Mouse (Mus musculus) left cerebral cortex, postnatal 36 days (tissue): ENCODE data around the gene Zfp473. TPM values are rescaled to one million over a fixed set of nuclear protein-coding genes. Genes with fewer than 3 reads are reported as not detected.

Experiments
- DNase-seq, 2 experiments: peaks; one replicate each; pipeline ENCODE4 v3.0.0; 2021 to 2022; ENCODE audit warnings: low spot score in 2 of 2, mixed read lengths in 1 of 2
- intact Hi-C: fragments of 180-260 bp; cut with DNase I; formaldehyde crosslinking; loops from one replicate; pipeline ENCODE4 v1.15.1; 2025
- total RNA-seq, 2 experiments: library from RNA; stranded (reverse); gene quantifications; 2 replicates each; pipeline ENCODE4 v1.2.3; 2021

The Zfp473 gene
- total RNA-seq, 2 experiments from 2014 or later, result 0.32 to 0.36 TPM

DNA sequence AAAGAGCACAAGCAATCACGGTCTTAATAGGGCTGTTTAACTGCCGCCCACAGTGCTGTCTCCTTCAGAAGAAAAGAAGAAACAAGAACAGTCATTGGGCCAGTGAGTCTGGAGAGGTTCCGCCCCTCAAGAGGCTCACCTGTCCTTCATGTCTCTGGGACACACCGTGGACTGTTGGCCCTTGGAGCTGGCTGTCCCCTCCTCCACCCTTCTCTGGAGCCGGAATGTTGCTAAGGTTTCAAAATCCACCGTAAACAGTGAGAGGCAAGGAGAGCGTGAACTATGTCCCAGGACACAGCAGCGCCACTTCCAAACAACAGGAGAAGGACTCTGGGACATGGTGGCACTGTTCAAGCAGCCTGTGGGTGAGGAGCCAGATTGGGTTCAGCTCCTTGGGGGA, 67.2 kb downstream of the Zfp473 start:
- intact Hi-C loops, result no loop called here
- DNase-seq, result no peak

Other genes starting within 250 kb of the Zfp473 start
- under 1 TPM in 1 of 2 experiments, not detected in 1; 0.12 TPM for gene Mybpc2, start 226.4 kb downstream of the Zfp473 start, total RNA-seq
- gene Spib, start 219.0 kb downstream of the Zfp473 start, total RNA-seq, result not detected
- 1 to 10 TPM; 7.5 to 7.6 TPM for gene Pold1, start 202.2 kb downstream of the Zfp473 start, total RNA-seq
- gene Nr1h2, start 197.1 kb downstream of the Zfp473 start, total RNA-seq, result 10 to 100 TPM; 73.1 to 78.3 TPM
- not detected for gene Napsa, start 178.7 kb downstream of the Zfp473 start, total RNA-seq
- 100 to 1,000 TPM in 1 of 2 experiments, 10 to 100 TPM in 1; 97.6 to 107 TPM for gene Kcnc3, start 160.4 kb downstream of the Zfp473 start, total RNA-seq
- gene Myh14, start 80.2 kb downstream of the Zfp473 start, total RNA-seq, result 10 to 100 TPM; 17.7 to 20.6 TPM
- not detected for gene Izumo2, start 42.3 kb downstream of the Zfp473 start, total RNA-seq
- 10 to 100 TPM; 28.1 to 29.4 TPM for gene Vrk3, start 2.6 kb downstream of the Zfp473 start, total RNA-seq
- 10 to 100 TPM; 28.1 to 32.2 TPM for gene Nup62, start 65.0 kb upstream of the Zfp473 start, total RNA-seq
- 1 to 10 TPM; 2.2 to 2.4 TPM for gene Il4i1, start 65.3 kb upstream of the Zfp473 start, total RNA-seq
- 10 to 100 TPM; 22.2 to 26.5 TPM for gene Atf5, start 65.6 kb upstream of the Zfp473 start, total RNA-seq
- gene Akt1s1, start 97.9 kb upstream of the Zfp473 start, total RNA-seq, result 10 to 100 TPM; 67.7 to 73.6 TPM
- gene Tbc1d17, start 98.0 kb upstream of the Zfp473 start, total RNA-seq, result 10 to 100 TPM; 71.9 to 75.6 TPM
- gene Pnkp, start 106.1 kb upstream of the Zfp473 start, total RNA-seq, result 10 to 100 TPM; 26.8 TPM
- gene Ptov1, start 118.7 kb upstream of the Zfp473 start, total RNA-seq, result 100 to 1,000 TPM; 284 to 285 TPM
- 10 to 100 TPM; 91.7 to 98.1 TPM for gene Med25, start 141.7 kb upstream of the Zfp473 start, total RNA-seq
- 10 to 100 TPM; 18.2 to 20.6 TPM for gene Fuz, start 145.0 kb upstream of the Zfp473 start, total RNA-seq
- gene Ap2a1, start 178.4 kb upstream of the Zfp473 start, total RNA-seq, result 100 to 1,000 TPM; 346 to 355 TPM
- 1 to 10 TPM; 1.4 to 3.4 TPM for gene Tsks, start 192.2 kb upstream of the Zfp473 start, total RNA-seq
- gene Cpt1c, start 223.8 kb upstream of the Zfp473 start, total RNA-seq, result 10 to 100 TPM; 85.4 to 97.7 TPM
- gene Prmt1, start 235.5 kb upstream of the Zfp473 start, total RNA-seq, result 100 to 1,000 TPM; 143 to 145 TPM
- 10 to 100 TPM; 29.2 to 38.7 TPM for gene Irf3, start 246.6 kb upstream of the Zfp473 start, total RNA-seq
- gene Bcl2l12, start 247.7 kb upstream of the Zfp473 start, total RNA-seq, result 1 to 10 TPM; 1.8 to 2.6 TPM